Mouse (Mus musculus) kidney, adult 2 months (tissue): ENCODE data around the gene Elovl3. TPM values are rescaled to one million over a fixed set of nuclear protein-coding genes. Genes with fewer than 3 reads are reported as not detected.

Experiments used
- DNase-seq: peaks from one replicate; pipeline ENCODE4 v3.0.0; 2021
- H3K27ac ChIP-seq: fragments of 200-500 bp; 2 replicates; pipeline ENCODE4 v1.5.1; 2012; ENCODE audit warnings: low read depth, low read length, control low read depth, inconsistent platforms; ENCODE audit not compliant: insufficient read depth
- H3K27me3 ChIP-seq: fragments of 200-500 bp; replicated peaks from 2 replicates; pipeline ENCODE4 v1.6.1; 2012; ENCODE audit warnings: mild to moderate bottlenecking, moderate library complexity, low read length, inconsistent platforms; ENCODE audit not compliant: control insufficient read depth, insufficient read depth
- H3K36me3 ChIP-seq: fragments of 200-500 bp; 2 replicates; pipeline ENCODE4 v1.6.1; 2012; ENCODE audit warnings: mild to moderate bottlenecking, moderate library complexity, low read length, inconsistent platforms; ENCODE audit not compliant: control insufficient read depth, insufficient read depth
- H3K4me1 ChIP-seq: fragments of 200-500 bp; 2 replicates; pipeline ENCODE4 v1.6.1; 2011; ENCODE audit warnings: low read length; ENCODE audit not compliant: control insufficient read depth, insufficient read depth
- H3K4me3 ChIP-seq: fragments of 200-500 bp; 2 replicates; pipeline ENCODE4 v1.5.1; 2011; ENCODE audit warnings: mild to moderate bottlenecking, low read depth, low read length, control low read depth; ENCODE audit not compliant: insufficient read depth
- CTCF ChIP-seq: fragments of 200-500 bp; conservative IDR thresholded peaks from 2 replicates; pipeline ENCODE4 v1.5.1; 2011; ENCODE audit warnings: low read depth, mild to moderate bottlenecking, control low read depth, low read length, moderate library complexity, mixed read lengths; ENCODE audit not compliant: insufficient read depth, insufficient read length
- POLR2A ChIP-seq: fragments of 200-500 bp; IDR thresholded peaks from one replicate; pipeline ENCODE4 v1.6.1; 2011; ENCODE audit warnings: low read depth, low read length, control low read depth
- WGBS: fragments of 180-500 bp; shearing (Covaris S2); methylation state at CpG from one replicate; pipeline ENCODE4 v1.1.7; 2018; 5-methylcytosine and 5-hydroxymethylcytosine counted together
- polyA plus RNA-seq: library from polyadenylated mRNA; depleted of rRNA; stranded (reverse); fragments of >200 nt; gene quantifications from 2 replicates; pipeline ENCODE4 v1.2.3, GENCODE M21; 2012

Elovl3 gene
- polyA plus RNA-seq, 1 experiment = 3.4 TPM

DNA sequence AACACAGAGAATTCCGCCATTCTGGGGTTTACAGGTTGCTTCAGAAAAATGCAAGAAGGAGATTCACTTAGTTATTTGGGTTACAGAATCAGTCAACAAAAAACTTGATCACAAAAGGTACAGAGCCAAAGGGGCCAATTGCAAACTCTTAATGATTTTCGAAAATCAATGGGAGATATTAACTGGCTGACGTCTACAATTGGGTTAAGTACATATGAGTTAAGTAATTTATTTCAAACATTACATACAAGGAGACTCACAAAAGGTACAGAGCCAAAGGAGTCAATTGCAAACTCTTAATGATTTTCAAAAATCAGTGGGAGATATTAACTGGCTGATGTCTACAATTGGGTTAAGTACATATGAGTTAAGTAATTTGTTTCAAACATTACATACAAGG lies 32.1 kb upstream of the Elovl3 start:
- WGBS = 94% methylated on average over 3 of the region's 3 CpGs
- H3K4me1 ChIP-seq = no peaks in the 10 kb centered on the region
- no peak for DNase-seq
- TF ChIP-seq POLR2A = no peak
- no peak for TF ChIP-seq CTCF
- no peaks in the 10 kb centered on the region for H3K27me3 ChIP-seq
- H3K36me3 ChIP-seq = no peaks in the 10 kb centered on the region
- H3K27ac ChIP-seq = no peak overlapping the region
- H3K4me3 ChIP-seq = no peak overlapping the region

DNA sequence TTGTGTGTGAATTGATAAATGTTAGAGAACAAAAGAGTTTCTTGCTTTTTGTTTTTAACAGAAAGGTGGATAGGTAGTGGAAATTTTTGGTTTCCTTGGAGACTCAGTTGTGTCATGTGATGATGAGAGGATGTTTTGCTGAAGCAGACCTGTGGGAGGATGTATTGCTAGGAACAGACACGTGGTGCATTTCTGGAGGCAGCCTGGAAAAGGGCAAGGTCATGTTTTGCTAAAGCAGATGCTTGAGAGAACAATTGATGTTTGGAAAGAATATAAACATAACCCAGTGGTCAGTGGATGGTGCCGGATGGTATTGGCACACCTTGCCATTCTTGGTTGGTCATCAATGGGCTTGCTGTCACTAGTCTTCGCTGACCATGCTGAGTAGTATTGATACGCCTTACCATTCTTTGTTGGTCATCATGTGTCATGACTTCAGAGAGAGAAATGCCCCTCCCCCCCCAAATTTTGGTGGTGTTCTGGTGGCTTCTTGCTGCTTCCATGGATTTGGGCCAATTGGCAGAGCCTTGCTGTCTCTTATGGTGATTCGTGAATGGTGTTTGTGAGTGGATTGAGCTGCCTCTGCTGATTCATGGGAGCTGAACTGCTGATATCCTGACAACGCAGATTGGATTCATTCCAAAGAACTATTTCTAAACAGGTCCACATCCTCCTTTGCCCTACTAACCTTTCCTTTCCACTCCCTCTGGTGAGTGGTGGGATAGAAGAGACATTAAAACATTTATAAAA lies 28.1 kb upstream of the Elovl3 start:
- no peak for DNase-seq
- H3K27me3 ChIP-seq = no peaks in the 10 kb centered on the region
- H3K36me3 ChIP-seq = no peaks in the 10 kb centered on the region
- no peak overlapping the region for H3K27ac ChIP-seq
- no peak for TF ChIP-seq POLR2A
- TF ChIP-seq CTCF = no peak
- 62% methylated on average over 6 of the region's 6 CpGs for WGBS
- H3K4me1 ChIP-seq = no peaks in the 10 kb centered on the region
- H3K4me3 ChIP-seq = no peak overlapping the region

DNA sequence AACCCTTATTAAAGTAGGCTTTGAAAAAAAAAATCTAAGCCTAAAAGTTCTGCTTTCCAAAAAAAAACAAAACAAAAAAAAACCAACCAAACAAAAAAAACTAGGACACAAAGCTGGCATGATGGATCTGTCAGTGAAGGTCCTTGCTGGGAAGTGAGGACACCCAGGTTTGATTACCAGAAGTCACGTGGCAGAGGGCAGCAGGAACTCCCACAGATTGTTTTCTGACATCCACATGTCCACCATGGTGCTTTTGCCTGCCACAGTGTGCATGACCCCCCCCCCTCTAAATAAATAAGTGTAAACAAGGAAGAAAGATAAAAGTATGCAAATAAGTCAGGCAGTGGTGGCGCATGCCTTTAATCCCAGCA lies 27.5 kb upstream of the Elovl3 start:
- TF ChIP-seq CTCF = no peak
- TF ChIP-seq POLR2A = no peak

DNA sequence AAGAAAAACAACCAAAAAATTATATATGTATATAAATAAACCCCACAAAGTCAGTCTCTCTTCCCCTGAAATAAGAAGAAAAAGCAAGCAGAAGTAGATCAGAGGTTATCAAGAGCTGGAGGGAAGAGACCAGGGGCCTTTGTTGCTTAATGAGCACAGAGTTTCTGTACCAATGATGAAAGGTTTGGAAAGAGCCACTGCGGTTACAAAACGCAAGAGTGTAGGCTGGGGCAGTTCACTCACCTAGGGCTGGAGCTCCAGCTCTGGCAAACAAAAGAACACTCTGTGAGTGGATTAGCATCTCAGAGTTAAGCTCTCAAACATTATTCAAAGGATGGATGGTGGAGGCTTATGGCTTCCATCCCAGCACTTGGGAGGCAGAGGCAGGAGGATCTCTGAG lies 21.5 kb upstream of the Elovl3 start:
- no peak for DNase-seq
- Histone ChIP-seq H3K36me3 (no peaks in the 10 kb centered on the region), H3K27me3 (no peaks in the 10 kb centered on the region), H3K27ac (no peak overlapping the region), H3K4me1 (no peaks in the 10 kb centered on the region), H3K4me3 (no peak overlapping the region)
- WGBS = 86% methylated on average over 2 of the region's 2 CpGs
- no peak for TF ChIP-seq CTCF
- TF ChIP-seq POLR2A = no peak

More for the DNA sequence above, 27.5 kb upstream of the Elovl3 start:
- Histone ChIP-seq H3K36me3 (no peaks in the 10 kb centered on the region), H3K4me1 (no peaks in the 10 kb centered on the region), H3K4me3 (no peak overlapping the region), H3K27ac (no peak overlapping the region), H3K27me3 (no peaks in the 10 kb centered on the region)
- DNase-seq = no peak
- 76% methylated on average over 2 of the region's 2 CpGs for WGBS

DNA sequence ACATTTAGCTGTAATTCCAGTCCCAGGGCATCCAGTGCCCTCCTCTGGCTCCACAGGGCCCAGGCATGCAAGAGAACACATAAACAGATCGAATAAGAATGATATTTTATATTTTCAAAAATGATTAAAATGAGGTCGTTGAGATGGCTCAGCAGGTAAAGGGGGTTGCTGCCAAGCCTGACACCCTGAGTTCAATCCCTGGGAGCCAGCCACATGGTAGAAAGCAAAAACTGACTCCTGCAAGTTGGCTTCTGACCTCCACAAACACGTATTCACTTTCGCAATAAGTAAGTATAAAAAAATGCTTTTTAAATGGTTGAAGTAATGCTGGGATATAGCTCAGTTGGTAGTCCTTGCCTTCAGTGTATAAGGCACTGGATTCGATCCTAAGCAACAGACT lies 20.9 kb upstream of the Elovl3 start:
- Histone ChIP-seq H3K27ac (no peak overlapping the region), H3K36me3 (no peaks in the 10 kb centered on the region), H3K4me3 (no peak overlapping the region), H3K27me3 (no peaks in the 10 kb centered on the region), H3K4me1 (no peaks in the 10 kb centered on the region)
- WGBS = 87% methylated on average over 5 of the region's 5 CpGs
- DNase-seq = no peak
- no peak for TF ChIP-seq POLR2A

DNA sequence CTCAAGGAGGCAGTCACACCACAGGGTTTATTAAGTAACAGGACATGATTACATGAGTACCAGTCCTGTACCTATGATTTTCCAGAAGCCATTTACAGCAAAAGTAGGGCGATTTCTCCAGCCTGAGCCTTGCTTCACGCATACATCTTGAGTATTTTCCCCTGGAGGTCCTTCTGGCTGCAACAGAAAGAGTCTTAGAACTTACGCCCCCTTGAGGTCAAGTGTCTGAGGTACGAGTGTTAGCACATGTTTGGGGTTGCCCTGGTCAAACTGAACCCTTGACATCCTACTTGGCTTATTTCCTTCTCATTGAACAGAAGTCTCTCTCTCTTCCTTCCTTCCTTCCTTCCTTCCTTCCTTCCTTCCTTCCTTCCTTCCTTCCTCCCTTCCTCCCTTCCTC lies 17.1 kb upstream of the Elovl3 start:
- no peak for DNase-seq
- Histone ChIP-seq H3K27me3 (no peaks in the 10 kb centered on the region), H3K27ac (no peak overlapping the region), H3K4me1 (no peaks in the 10 kb centered on the region), H3K4me3 (no peak overlapping the region), H3K36me3 (no peaks in the 10 kb centered on the region)
- whole genome bisulfite sequencing = 55% methylated on average over 4 of the region's 4 CpGs
- no peak for TF ChIP-seq POLR2A
- no peak for TF ChIP-seq CTCF

DNA sequence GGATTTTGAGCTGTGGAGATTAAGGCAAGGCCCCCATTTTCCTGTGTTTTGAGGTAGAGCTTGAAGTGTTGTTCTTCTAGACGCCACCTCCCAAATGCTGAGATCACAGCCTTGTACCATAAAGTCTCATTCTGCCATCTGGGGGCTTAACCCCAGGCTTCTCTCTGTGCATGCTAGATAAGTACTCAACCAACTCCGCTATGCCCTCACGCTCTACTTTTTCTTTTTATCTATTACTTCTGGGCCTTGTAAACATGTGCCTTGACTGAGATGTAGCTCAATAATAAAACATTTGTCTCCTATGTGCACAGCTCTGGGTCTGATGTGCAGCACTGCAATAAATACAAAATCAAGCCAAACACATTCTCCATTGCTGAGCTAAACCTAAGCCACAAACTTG lies 12.2 kb upstream of the Elovl3 start:
- TF ChIP-seq CTCF = no peak
- TF ChIP-seq POLR2A = no peak
- no peaks in the 10 kb centered on the region for H3K4me1 ChIP-seq
- H3K4me3 ChIP-seq = no peak overlapping the region
- WGBS = 97% methylated on average over 3 of the region's 3 CpGs
- no peaks in the 10 kb centered on the region for H3K36me3 ChIP-seq
- H3K27me3 ChIP-seq = no peaks in the 10 kb centered on the region
- no peak overlapping the region for H3K27ac ChIP-seq
- DNase-seq = no peak
